Mouse (Mus musculus): ENCODE measurements around the gene Dedd2.
A peak's percentile ranks its signal among the peaks of the same experiment; 100 is the strongest.
"Not testable (repeated sequence)": the region's sequence is repeated elsewhere in the genome, so short reads cannot be mapped to it uniquely, and the experiment has no call there.

Dedd2 gene

DNA sequence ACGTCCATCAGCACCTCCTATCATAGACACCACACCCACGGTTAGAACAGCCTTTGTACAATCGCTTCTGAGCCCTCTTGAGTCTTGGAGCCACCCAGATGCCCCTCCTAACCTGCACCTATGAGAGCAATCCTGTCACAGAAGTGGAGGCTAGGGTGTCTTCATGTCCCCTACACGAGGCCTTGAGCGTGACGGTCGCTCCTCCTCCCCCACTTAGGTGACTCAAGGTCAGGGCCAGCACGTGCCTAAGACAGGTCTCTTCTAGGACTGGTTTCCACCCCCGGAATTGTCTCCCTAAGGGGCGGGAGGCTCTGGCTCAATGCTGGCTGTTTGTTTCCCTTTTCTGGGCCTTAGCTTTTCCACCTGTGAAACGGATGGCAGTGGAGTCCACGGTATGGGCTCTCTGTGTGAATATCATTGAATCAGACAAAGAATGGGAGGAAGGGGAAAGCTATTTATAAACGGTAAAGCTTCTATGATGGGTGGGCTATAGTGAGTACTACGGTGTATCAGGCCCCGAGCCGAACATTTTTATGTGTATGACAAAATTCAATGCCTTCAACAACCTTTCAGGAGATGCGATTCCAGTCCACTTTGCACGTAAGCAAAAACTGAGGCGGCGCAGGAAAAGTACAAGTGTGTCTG lies at the start of gene Dedd2:
Gene Dedd2, minus strand, starts transcription at position 159 of the 645 bp plus-strand sequence.
- DNase-seq = peak; percentile 59

DNA sequence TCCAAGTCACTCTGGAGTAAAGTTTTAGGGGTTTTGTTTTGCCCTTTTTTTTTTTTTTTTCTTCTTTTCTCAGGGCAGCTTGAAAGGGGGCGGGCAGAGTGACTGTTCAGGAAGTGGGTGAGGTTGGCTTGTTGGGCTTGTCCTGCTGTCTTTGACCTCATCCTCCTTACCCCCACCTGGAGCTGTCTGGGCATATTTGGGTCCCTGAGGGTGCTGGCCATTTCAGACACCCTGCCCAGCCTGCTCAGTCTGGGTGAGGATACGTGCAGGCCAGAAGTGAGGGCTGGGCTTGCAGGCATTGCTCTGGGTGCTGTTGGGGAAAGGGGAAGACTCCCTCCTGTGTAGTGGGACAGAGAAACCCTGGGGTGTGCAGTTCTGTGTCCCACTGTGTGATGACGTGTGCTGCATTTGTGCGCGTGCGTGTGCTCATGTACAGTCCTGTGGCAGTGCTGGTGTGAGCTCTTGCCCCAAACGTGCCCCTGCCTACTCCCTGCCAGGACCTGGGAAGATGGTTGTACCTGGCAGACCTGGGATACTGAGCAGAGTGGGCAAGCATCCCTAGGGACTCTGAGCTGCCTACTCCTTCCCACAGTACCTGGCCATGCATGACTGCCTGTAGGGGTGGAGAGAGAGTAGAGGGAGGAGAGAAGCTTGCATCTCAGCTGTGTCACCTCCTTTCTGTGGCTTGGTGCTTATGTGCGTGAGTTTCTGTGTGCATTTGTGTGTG lies 49.3 kb upstream of the Dedd2 start:
- no peak for DNase-seq

GRCm38 (mm10) chr7:25269029-25269428 lies 48.6 kb upstream of the Dedd2 start:
- no peak for DNase-seq

GRCm38 (mm10) chr7:25268588-25268987 lies 48.2 kb upstream of the Dedd2 start:
- no peak for DNase-seq

DNA sequence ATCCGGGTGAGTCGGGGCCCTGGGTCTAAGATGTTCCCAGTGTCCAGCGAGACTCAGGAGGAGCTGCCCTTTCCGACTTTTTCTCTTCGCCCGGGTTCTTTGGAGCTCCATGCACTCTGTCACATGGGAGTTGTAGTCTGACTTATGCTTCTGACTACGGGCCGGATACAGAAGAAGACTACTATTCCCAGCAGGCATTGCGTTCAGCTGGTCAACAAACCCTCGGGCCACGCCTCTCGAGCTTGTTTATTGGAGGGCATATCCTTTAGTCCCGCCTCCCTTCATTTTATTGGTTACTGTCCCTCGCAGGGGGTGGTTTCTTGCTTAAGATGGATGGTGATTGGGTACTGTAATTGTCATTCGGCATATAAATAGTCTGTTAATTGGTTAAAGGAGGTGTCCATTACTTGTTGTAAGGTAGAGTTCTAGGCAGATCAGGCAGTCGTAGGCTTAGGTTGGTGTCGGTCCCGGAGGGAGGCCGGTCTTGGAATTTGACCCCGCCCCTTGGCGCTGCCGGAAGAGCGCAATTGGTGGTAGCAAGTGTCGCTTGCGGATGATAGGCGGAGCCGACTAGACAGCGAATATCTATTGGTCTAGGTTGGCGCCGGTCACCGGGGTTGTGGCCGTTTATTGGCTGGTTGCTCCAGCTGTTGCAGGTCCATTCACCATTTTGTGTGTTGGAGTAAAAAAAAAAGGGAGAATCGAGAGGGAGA lies 47.5 kb upstream of the Dedd2 start:
- peak; percentile 98 for DNase-seq

DNA sequence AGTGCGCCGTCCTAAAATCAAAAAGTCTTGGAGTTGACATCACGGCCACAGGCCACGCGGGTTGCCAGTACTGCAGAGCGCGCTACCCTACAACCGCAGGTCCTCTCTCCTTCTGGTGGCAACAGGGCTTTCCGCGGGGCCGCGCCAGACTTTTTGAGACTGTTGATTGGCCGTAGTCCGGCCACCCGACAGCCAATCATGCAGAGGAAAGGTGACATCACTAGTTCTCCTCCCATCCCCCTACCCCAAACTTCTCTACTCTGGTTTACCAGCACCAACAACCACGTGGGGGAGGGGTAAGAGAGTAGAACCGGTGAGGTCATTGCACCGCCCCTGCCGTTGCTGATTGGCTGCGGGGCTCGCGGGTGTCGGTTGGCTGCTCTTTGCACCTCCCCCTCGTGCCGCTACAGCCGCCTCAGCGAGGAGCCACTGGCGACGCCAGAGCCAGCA lies 46.9 kb upstream of the Dedd2 start, which contains the start of gene Cic:
Gene Cic, plus strand, starts transcription at position 404 of the 450 bp plus-strand sequence.
- peak; percentile 100 for DNase-seq

GRCm38 (mm10) chr7:25266180-25266962 lies 46.0 kb upstream of the Dedd2 start:
- DNase-seq = no peak

- DNase-seq = not testable (repeated sequence)
Measured at GRCm38 (mm10) chr7:25265743-25266142, 45.3 kb upstream of the Dedd2 start.

DNA sequence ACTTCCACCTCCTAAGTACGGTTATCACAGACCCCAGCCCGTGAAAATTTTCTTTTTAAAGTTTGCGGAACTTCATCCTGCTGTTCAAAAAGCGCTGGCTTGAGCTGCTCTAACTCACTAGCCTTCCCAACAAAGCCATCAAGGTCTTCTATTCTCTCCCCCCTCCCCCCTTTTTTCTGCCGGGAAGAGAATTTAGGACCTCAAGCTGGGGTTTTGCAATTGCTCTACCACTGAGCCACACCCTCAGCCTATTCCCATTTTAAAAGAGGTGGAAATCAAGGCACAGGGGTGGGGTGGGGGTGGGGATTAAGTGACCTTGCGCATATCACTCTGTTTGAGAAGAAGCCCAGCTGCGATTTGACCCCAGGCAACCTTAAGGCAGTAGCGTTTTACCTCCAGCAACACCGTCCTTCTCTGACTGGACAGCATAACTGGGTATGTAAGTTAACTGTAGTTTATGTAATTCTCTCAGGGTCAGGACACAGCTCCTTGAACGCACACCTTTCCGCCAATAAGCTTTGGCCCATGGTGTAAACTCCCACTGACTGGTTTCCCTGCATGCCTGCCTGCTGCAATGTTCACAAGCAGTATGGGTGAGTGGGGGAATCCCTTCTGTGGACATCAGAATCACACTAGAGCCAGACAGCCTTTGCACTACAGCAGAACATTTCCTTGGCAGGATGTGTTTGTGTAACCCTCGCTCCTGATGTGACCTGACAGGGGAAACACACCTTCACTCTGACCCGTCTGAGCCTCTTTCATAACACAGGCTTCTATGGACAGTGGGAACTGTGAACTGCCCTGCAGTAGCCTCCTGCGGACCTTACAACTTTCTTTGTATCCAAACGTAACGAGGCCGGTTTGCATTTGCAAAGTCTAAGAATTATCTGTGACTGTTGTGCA lies 43.8 kb upstream of the Dedd2 start:
- DNase-seq = no peak

DNA sequence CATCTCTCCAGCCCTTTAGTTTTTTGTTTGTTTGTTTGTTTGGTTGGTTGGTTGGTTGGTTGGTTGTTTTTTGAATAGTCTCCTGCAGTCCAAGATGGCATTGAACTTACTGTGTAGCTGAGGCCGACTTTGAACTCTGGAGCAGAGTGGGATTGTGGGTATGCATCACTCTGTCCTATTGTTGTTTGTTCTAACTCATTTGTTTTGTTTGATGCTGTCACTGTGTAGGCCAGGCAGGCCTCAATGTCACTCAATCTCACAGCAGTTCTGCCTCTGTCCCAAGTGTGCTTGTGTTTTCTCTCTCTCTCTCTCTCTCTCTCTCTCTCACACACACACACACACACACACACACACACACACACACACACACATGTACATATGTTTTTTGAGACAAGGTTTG lies 41.5 kb upstream of the Dedd2 start:
- DNase-seq = no peak

GRCm38 (mm10) chr7:25251822-25252221 lies 31.4 kb upstream of the Dedd2 start:
- no peak for DNase-seq

- peak; percentile 52 for DNase-seq
Measured at GRCm38 (mm10) chr7:25251071-25251791, 30.8 kb upstream of the Dedd2 start.

GRCm38 (mm10) chr7:25250141-25250972 lies 29.9 kb upstream of the Dedd2 start, which contains the start of gene Erf:
Gene Erf (minus strand): TSS chr7:25250761.
- DNase-seq = peak; percentile 96

DNA sequence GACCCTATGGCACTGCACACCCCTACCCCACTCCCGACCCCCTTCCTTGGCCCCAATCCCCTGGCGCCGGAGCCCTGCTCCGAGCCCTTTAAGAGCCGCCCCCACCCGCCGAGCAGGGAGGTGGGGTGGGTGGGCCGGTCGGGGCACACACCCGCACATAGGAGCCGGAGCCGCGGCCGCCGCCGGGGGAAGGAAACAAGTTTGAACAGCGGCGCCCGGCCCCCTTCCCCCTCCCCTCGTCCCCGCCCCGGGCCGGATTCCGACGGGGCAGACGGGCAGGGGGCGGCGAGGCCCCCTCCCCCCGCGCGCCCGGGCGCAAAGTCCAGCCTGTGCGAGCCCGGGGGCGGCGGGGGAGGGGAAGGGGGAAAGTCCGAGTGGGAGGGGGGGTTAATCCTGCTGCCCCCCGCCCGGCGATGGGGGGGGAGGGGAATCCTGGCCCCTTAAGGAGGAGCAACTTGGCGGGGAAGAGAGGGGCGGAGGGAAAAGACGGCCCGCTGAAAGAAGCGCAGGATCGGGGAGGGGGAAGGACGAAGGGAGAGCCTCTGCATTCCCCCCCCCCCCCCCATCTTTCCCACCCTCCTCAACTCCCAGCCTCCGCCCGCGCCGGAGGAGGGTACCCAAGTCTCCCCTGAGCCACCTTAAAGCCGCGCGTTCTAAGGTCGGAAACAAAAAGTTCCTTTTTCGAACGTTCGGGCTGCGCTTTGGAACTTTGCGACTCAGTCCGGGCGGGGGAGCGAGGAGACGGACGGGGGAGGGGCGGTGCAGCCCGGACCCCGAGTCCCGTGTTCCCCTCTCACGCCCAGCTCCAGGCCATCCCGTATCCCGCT lies 29.1 kb upstream of the Dedd2 start:
- DNase-seq = peak; percentile 83

- no peak for DNase-seq
Measured at GRCm38 (mm10) chr7:25248846-25249313, 28.5 kb upstream of the Dedd2 start.

DNA sequence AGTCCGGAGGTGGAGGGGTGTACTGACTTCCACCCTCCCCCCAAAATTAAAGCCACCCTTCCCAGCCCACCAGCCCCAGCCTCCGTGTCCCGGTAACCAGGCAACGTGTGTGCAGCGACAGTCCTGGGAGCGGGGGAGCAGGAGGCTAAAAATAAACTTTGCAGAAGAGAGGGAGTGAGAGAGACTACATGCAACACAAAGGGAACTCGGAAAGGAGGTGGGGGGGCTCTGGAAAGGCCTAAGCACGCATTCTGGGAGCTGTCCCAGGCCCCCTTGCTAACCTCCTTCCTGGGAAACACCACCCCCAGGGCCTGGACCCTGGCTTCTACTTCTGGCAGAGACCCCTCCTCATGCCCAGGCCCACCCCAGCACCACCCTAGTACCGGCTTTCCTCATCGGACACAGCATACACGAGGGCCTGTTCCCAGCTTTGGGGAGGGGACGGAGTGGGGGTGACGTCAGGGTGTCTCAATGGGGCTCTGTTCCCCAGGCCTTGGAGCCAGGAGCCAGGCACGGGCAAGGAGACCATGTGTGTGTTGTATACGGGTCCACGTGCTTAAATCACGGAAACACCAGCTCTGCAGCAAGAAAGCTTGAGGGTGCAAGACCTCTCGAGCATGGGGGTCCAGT lies 27.7 kb upstream of the Dedd2 start:
- no peak for DNase-seq

- no peak for DNase-seq
Measured at GRCm38 (mm10) chr7:25247498-25247897, 27.1 kb upstream of the Dedd2 start.

DNA sequence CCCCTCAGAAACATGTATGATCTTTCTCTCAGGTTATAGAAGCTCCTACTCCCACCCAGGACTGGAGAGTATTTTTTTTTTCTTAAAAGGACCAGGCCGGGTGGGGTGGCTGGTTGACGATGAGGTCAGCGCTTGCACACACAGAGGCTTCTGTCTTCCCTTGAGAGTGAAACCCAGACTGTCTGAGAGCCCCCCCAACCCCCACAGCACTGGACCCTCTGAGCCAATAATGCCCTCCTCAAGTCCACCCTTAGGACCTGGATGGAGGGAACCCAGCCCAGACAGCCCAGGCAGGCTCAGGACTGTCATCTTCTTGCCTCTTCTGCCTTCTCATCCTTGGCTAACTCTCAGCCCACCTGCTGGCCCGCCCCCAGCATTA lies 26.3 kb upstream of the Dedd2 start:
- DNase-seq = no peak

Data from kidney, adult 18-20 months (tissue).